Mouse (Mus musculus) cerebellum, adult 2 months (tissue): ENCODE results near the gene Use1.

Source experiments
- CTCF ChIP-seq: fragments of 200-500 bp; IDR thresholded peaks from 2 replicates; pipeline ENCODE4 v1.5.1; 2011; ENCODE audit warnings: low read depth, mild to moderate bottlenecking, control low read depth, low read length, moderate library complexity, borderline replicate concordance; ENCODE audit not compliant: insufficient read depth
- POLR2A ChIP-seq: fragments of 200-500 bp; IDR thresholded peaks from 2 replicates; pipeline ENCODE4 v1.6.1; 2011; ENCODE audit warnings: low read length, control low read depth, borderline replicate concordance; ENCODE audit not compliant: insufficient read depth

DNA sequence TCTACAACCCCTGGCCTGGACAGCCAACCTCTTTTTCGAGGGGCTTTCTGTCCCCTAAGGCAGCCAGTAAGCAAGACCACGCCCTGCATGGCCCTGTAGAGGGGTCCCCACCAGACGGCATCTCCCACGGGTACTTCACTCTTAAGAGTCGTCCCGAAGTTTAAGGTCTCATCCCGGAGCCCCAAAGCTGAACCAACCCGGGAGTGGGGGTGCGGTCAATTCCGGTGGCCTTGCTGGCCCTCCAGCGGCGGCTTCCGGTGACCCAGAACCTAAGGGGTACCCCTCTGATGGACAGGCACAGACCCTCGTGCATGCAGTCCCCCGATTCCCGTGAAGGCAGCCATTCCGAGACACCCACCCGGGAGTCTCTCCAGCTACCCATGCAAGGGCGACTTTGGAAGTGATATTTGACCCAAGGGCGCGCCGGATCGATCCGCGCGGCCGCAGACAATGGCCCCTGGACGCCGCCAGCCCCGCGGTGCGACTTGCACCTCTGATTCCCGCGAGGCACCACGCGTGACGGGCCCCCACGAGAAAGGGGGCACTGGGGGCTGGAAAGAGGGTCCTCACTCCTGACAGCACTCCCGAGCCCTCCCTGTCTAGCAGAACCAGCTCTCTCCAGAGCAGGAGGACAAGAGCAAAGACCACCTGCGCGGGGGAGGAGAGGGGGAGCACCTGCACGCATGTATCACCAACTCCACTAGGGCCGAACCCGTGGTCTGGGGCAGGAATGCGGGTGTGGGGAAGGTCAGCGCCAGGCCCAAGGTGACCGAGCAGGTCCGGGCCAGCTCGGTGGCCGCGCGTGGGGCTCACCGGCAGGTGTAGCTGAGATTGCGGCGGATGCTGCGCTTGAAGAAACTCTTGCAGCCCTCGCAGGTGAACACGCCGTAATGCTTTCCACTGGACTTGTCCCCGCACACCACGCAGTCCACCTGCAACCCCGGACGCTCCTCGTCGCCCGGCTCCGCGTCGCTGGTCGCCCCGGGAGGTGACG is 13.8 kb downstream of the Use1 start:
- TF ChIP-seq CTCF, result no peak
- no peak for TF ChIP-seq POLR2A
